Mouse (Mus musculus) ES-Bruce4 (cell line): ENCODE data around the gene Clcn6. TPM values are rescaled to one million over a fixed set of nuclear protein-coding genes. Genes with fewer than 3 reads are reported as not detected.

Source experiments
- H3K27ac ChIP-seq: 2 replicates; pipeline ENCODE4 v1.5.1; 2012; ENCODE audit warnings: low read length, inconsistent platforms; ENCODE audit not compliant: insufficient read depth
- H3K27me3 ChIP-seq: 2 replicates; pipeline ENCODE4 v1.6.1; 2012; ENCODE audit warnings: mild to moderate bottlenecking, low read length, inconsistent platforms; ENCODE audit not compliant: control insufficient read depth, poor library complexity, insufficient read depth, severe bottlenecking
- H3K36me3 ChIP-seq: 2 replicates; pipeline ENCODE4 v1.6.1; 2012; ENCODE audit warnings: inconsistent platforms, mild to moderate bottlenecking, low read length, moderate library complexity; ENCODE audit not compliant: control insufficient read depth, poor library complexity, insufficient read depth, severe bottlenecking
- H3K4me1 ChIP-seq: one replicate; pipeline ENCODE4 v1.8.1; 2011; ENCODE audit warnings: low read length; ENCODE audit not compliant: control insufficient read depth, insufficient read depth
- H3K4me3 ChIP-seq: 2 replicates; pipeline ENCODE4 v1.5.1; 2011; ENCODE audit warnings: low read depth, mild to moderate bottlenecking, low read length
- H3K9ac ChIP-seq: 2 replicates; pipeline ENCODE4 v1.6.1; 2012; ENCODE audit warnings: low read depth, mild to moderate bottlenecking, inconsistent platforms; ENCODE audit not compliant: poor library complexity, severe bottlenecking
- H3K9me3 ChIP-seq: replicated peaks from 2 replicates; pipeline ENCODE4 v1.6.1; 2012; ENCODE audit warnings: mild to moderate bottlenecking, low read length, inconsistent platforms; ENCODE audit not compliant: control insufficient read depth, poor library complexity, insufficient read depth, severe bottlenecking
- CTCF ChIP-seq: IDR thresholded peaks from one replicate; pipeline ENCODE4 v1.8.1; 2011; ENCODE audit warnings: low read depth, low read length
- EP300 ChIP-seq: IDR thresholded peaks from 2 replicates; pipeline ENCODE4 v1.6.1; 2011; ENCODE audit warnings: low read depth, low read length; ENCODE audit not compliant: insufficient read depth
- POLR2A ChIP-seq: IDR thresholded peaks from one replicate; pipeline ENCODE4 v1.8.1; 2011; ENCODE audit warnings: low read length; ENCODE audit not compliant: insufficient read depth
- polyA plus RNA-seq: library from polyadenylated mRNA; stranded (reverse); fragments of >200 nt; gene quantifications from 2 replicates; pipeline ENCODE4 v1.2.4, GENCODE M21; 2011; ENCODE audit warnings: low read depth; ENCODE audit not compliant: missing spikeins, insufficient read depth, insufficient read length

Gene Clcn6
- polyA plus RNA-seq, 1 experiment = 16.7 TPM

DNA sequence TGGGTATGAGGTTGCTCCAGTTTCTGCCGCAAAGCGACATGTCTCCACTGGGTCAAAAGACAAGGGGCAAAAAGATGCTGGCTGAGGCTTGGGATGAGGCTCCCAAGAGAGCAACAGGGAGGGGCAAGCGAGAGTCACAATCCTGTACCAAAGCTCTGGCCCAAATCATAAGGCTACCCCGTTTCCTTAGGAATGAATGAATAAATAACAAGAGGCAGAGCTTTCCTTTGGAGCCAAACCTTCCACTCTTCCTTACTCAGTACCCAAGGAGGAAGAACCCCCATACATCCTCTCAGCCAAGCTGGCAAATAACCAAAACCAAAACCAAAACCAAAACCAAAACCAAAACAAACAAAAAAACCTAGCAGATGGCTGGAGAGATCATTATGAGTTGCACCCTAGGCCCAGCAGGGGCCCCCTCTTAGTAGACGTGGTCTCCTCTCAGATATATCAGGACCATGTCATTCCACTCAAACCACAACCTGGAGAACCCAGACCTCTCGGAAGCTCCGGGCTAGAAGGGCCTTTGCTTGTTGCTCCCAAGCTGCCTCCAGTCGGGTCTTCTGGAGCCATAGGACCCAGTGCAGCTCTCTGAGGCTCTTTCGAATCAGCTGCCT is 31.1 kb upstream of the Clcn6 start:
- H3K27me3 ChIP-seq = no peaks in the 10 kb centered on the region
- no peak overlapping the region for H3K27ac ChIP-seq
- no peak overlapping the region for H3K9ac ChIP-seq
- H3K4me1 ChIP-seq = peaks cover 15% of the 10 kb centered on the region
- H3K9me3 ChIP-seq = no peaks in the 10 kb centered on the region
- H3K36me3 ChIP-seq = no peaks in the 10 kb centered on the region
- H3K4me3 ChIP-seq = no peak overlapping the region
- no peak for TF ChIP-seq CTCF
- TF ChIP-seq POLR2A = no peak
- no peak for TF ChIP-seq EP300

DNA sequence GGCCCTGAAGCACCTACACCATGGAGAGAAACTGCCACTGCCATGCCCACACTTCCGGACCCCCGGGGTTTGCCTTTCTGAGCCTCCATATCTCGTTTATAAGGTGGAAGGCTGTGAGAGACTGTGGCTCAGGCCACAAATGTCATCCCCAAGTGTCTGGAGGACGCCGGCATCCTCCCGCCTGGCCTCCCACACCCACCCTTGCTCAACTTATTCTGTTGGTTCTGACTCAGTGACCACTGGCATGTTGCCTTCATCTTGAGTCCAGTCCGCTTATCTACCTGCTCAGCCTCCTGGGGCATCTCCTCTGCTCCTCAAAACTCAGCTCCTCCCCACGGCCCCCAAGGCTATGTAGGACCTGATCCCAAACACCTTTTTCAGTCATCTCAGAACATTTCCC is 28.7 kb upstream of the Clcn6 start:
- Histone ChIP-seq H3K4me3 (no peak overlapping the region), H3K4me1 (peaks cover 13% of the 10 kb centered on the region), H3K9ac (no peak overlapping the region), H3K9me3 (no peaks in the 10 kb centered on the region), H3K27ac (no peak overlapping the region), H3K36me3 (no peaks in the 10 kb centered on the region), H3K27me3 (no peaks in the 10 kb centered on the region)
- TF ChIP-seq EP300 = no peak
- TF ChIP-seq POLR2A = no peak
- TF ChIP-seq CTCF = no peak

DNA sequence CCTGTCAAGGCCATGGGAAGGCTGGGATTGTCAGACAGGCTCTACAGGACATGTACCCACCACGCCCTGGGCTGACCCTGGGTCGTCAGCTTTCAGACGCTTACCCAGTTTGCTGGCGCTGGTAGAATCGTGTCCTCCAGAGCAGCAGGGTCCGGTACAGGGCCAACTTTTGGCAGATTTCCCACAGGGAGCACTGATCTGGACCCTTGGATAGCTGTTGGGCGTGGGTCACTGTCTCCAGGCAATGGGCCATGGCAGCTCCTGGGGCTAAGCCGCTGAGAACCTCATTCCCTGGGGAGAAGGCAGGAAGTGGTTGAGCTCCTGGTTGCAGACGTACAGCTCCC is 27.8 kb upstream of the Clcn6 start:
- no peak overlapping the region for H3K27ac ChIP-seq

DNA sequence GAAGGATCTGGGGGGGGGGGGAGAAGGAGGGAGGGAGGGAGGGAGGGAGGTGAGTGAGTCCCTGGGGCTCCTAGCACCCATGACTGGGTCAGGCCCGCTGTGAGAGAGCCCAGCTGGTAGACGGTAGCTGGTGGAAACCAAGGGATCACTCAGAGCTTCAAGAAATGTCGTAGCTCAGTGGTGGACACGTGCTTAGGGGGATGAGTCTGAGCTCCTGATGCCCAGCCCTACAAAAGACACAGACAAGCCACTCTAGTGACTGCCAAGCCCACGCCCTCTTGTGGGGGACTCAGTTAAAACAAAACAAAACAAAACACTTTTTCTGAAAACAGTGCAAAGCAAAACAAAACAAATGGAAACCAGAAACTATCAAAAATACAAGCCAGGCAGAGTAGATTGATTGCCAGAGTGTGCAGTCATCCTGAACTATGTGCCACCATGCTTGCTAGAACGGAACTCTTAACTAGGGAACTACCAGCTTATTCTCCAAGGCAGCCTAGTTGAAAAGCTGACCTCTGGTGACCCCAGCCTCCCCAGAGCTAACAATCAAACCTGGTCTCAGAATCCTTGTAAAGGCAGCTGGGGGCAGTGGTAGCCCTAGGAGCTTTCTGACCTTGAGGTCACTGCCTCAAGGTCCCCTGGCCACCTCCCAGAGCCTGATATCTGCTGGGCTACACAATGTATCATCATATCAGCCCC is 27.2 kb upstream of the Clcn6 start:
- H3K27ac ChIP-seq = no peak overlapping the region
- no peaks in the 10 kb centered on the region for H3K36me3 ChIP-seq
- H3K9me3 ChIP-seq = no peaks in the 10 kb centered on the region
- no peak overlapping the region for H3K9ac ChIP-seq
- no peak overlapping the region for H3K4me3 ChIP-seq
- H3K27me3 ChIP-seq = no peaks in the 10 kb centered on the region
- peaks cover 13% of the 10 kb centered on the region for H3K4me1 ChIP-seq
- TF ChIP-seq CTCF (no peak), POLR2A (no peak), EP300 (no peak)

More for the DNA sequence above, 27.8 kb upstream of the Clcn6 start:
- no peaks in the 10 kb centered on the region for H3K27me3 ChIP-seq
- TF ChIP-seq CTCF (no peak), POLR2A (no peak), EP300 (no peak)
- H3K9ac ChIP-seq = no peak overlapping the region
- no peaks in the 10 kb centered on the region for H3K36me3 ChIP-seq
- H3K4me1 ChIP-seq = peaks cover 13% of the 10 kb centered on the region
- H3K9me3 ChIP-seq = no peaks in the 10 kb centered on the region
- H3K4me3 ChIP-seq = no peak overlapping the region

DNA sequence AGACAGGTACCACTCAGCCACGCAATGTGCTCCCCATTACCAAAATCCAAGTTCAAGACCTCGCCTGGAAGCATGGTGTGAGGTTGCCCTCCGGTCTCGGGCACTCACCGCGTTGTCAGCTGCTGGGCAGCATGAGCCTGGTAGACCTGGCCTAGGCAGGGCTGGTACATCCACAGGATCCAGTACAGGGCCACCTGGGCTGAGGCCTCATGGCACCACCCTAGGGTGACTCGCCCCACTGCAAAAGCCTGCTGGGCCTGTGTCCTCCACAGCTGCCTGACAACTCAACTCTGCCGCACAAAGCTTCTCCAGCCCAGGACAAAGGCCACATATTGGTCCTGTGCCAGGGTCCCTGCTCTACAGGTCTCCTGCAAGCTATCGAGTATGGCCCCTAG is 22.5 kb upstream of the Clcn6 start:
- TF ChIP-seq EP300 (no peak), POLR2A (no peak), CTCF (no peak)
- H3K4me1 ChIP-seq = peaks cover 8% of the 10 kb centered on the region
- H3K9me3 ChIP-seq = no peaks in the 10 kb centered on the region
- no peaks in the 10 kb centered on the region for H3K27me3 ChIP-seq
- H3K27ac ChIP-seq = no peak overlapping the region
- no peaks in the 10 kb centered on the region for H3K36me3 ChIP-seq
- no peak overlapping the region for H3K9ac ChIP-seq
- H3K4me3 ChIP-seq = no peak overlapping the region
